Mouse (Mus musculus) lung, postnatal 0 days (tissue): Measurements from ENCODE around the gene Scn5a.

ENCODE experiments used
- CTCF ChIP-seq: IDR thresholded peaks from 2 replicates; pipeline ENCODE4 v1.5.1; 2016; ENCODE audit warnings: antibody characterized with exemption, mild to moderate bottlenecking
- EP300 ChIP-seq: IDR thresholded peaks from 2 replicates; pipeline ENCODE4 v1.6.1; 2016; ENCODE audit warnings: antibody characterized with exemption, mild to moderate bottlenecking, control low read depth

DNA sequence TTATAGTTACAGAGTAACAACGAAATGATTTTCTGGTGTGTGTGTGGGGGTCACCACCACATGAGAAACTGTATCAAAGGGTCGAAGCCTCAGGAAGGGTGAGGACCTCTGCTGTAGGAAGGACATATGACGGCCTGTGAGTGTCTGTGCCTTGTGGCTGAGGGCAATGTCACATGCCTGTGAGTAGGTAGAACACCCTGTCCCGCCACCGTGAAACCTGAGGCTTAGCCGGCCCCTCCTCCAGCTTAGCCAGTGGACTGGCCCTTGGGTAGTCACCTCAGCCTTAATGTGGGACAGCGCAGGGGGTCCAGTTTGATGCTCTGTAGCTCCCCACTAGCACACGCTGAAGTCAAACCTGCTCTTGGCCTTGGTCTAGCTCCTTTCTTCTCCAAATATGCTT lies 65.0 kb downstream of the Scn5a start:
- TF ChIP-seq CTCF (no peak), EP300 (no peak)
